Mouse (Mus musculus): ENCODE measurements around the gene Bpi.

Bpi gene

GRCm38 (mm10) chr2:158242170-158242896 lies 15.6 kb upstream of the Bpi start:
- DNase-seq (ENCODE audit: low read depth, low spot score) = peak; percentile 88

GRCm38 (mm10) chr2:158243129-158243870 lies 14.6 kb upstream of the Bpi start:
- DNase-seq (ENCODE audit: low read depth, low spot score) = peak; percentile 84

- DNase-seq (ENCODE audit: low read depth, low spot score) = no peak
Measured at GRCm38 (mm10) chr2:158245072-158245817, 12.6 kb upstream of the Bpi start.

GRCm38 (mm10) chr2:158247852-158248251 lies 10.0 kb upstream of the Bpi start:
- DNase-seq (ENCODE audit: low read depth, low spot score) = no peak

DNA sequence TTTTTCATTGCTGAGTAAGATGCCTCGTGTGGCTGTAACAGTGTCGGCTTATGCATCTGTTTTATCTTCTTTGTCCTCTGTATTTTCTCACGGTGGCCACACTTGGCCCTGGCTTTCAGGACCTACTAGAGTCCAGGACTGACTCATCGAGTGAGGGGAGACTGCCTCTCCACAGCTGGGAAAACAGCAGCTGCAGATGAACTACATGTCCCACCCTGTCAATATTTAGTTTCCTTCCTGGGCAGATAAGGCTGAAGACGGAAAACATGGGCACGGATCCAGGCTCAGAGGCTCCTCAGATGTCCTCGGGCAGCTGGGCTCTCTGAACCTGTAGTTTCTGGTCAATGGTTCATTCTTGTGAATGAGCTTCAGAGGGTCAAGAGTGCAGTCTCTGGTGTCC lies 9.6 kb upstream of the Bpi start:
- DNase-seq (ENCODE audit: low read depth, low spot score) = no peak

GRCm38 (mm10) chr2:158250558-158250957 lies 7.3 kb upstream of the Bpi start:
- peak; percentile 49 for DNase-seq (ENCODE audit: low read depth, low spot score)

GRCm38 (mm10) chr2:158253806-158254205 lies 4.1 kb upstream of the Bpi start:
- DNase-seq (ENCODE audit: low read depth, low spot score) = no peak

GRCm38 (mm10) chr2:158256894-158257293 lies 1.0 kb upstream of the Bpi start:
- DNase-seq (ENCODE audit: low read depth, low spot score) = peak; percentile 8

DNA sequence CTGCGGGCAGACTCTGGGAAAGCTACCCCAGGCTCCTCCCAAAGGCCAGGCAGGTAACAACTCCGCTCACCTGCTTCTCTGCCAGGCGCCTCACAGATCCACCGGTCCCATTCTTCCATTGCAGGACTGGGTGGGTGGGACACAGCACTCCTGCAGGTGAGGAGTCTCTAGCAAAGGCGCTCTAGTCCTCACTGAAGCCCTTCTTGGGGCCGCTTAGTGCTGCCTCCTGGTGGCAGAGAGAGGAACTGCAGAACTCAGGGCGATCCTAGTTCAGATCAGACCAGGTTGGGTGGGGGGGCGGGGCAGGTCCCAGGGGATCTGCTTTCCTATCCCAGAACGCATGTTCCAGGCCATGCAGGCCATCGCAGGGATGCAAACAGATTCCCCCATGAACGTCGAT lies 887 bp downstream of the Bpi start:
- peak; percentile 75 for DNase-seq (ENCODE audit: low read depth, low spot score)

DNA sequence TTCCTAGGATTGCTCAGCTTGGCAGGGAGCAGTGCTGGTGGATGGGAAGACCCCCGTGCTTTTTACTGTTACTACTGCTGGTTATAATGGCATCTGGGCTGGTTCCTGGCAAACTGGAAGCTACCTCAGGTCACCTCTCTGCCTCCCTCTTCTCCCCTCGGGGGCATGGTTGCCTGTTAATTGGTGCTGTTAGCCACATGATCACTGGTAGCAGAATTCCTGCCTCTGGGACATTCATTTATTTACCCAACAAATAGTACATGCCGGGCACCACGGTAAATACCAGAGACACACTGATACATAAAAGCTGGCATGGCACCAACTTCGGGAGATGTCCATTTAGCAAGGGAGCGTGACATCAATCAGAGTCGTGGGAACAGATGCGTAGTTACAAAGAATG lies 1.6 kb downstream of the Bpi start:
- DNase-seq (ENCODE audit: low read depth, low spot score) = no peak

DNA sequence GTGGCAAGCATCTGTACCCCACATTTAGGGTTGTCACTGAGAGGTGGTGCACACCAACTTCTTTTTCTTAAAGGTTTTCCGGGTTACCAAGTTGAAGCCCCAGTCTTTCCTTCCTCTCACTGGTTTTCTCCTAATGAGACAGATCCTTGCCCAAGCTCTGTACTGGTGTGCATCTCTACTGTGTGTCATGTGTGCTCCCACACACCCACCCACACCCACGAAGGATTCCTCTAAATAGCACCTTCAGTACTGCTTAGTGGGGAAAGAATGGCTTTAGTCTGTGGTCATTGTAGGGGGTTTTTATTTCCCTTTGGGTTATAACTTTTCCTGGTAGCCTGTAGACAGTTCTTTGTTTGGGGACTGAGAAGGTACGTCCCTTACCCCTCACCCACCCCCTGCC lies 7.0 kb downstream of the Bpi start:
- peak; percentile 59 for DNase-seq (ENCODE audit: low read depth, low spot score)

- DNase-seq (ENCODE audit: low read depth, low spot score) = no peak
Measured at GRCm38 (mm10) chr2:158270017-158270416, 12.1 kb downstream of the Bpi start.

GRCm38 (mm10) chr2:158273646-158274045 lies 15.8 kb downstream of the Bpi start:
- peak; percentile 31 for DNase-seq (ENCODE audit: low read depth, low spot score)

- DNase-seq (ENCODE audit: low read depth, low spot score) = no peak
Measured at GRCm38 (mm10) chr2:158275349-158275748, 17.5 kb downstream of the Bpi start.

GRCm38 (mm10) chr2:158275811-158276210 lies 17.9 kb downstream of the Bpi start:
- no peak for DNase-seq (ENCODE audit: low read depth, low spot score)

- DNase-seq (ENCODE audit: low read depth, low spot score) = no peak
Measured at GRCm38 (mm10) chr2:158276451-158276850, 18.6 kb downstream of the Bpi start.

GRCm38 (mm10) chr2:158276878-158277277 lies 19.0 kb downstream of the Bpi start:
- DNase-seq (ENCODE audit: low read depth, low spot score) = no peak

DNA sequence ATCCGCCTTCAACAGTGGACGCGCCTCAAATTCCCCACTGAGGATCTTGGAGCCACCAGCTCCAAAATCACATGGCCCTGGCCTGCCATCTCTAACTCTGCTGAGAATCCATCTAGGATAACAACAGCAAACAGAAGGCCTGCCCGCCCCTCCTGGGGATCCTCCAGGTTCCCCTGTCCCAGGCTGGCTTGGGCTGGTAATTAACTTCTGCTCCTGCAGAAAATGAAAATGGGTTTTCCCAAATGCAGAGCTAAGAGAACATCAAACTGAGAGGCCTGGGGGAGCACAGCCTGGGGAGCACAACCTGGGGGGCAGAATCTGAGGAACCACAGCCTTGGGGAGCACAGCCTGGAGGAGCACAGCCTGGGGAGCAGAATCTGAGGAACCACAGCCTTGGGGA lies 21.8 kb downstream of the Bpi start:
- no peak for DNase-seq (ENCODE audit: low read depth, low spot score)

GRCm38 (mm10) chr2:158281497-158282205 lies 23.8 kb downstream of the Bpi start:
- no peak for DNase-seq (ENCODE audit: low read depth, low spot score)

GRCm38 (mm10) chr2:158283136-158283535 lies 25.2 kb downstream of the Bpi start:
- peak; percentile 49 for DNase-seq (ENCODE audit: low read depth, low spot score)

- no peak for DNase-seq (ENCODE audit: low read depth, low spot score)
Measured at GRCm38 (mm10) chr2:158283771-158284170, 25.9 kb downstream of the Bpi start.

DNA sequence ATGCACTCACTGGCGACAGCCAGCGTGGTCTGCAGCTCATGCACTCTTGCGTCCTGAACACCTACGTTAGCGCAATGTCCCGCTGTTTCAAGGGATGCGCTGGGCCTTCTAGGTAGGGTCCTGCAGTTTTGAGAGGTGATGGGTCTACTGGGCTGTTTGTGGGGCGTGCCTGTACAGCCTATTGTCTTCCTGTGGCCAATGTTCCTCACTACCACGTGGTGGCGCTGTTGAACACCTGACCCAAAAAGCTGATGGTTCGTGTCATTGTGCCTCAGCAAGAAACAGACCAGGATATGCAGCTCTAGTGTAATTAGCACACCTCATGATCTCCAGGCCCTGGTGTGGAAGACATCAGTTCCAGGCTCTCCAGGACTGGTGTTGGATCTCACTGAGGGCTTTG lies 26.7 kb downstream of the Bpi start:
- peak; percentile 69 for DNase-seq (ENCODE audit: low read depth, low spot score)
